Mouse (Mus musculus) intestine, embryonic 14.5 days (tissue): ENCODE results near the gene Dnah2. TPM values are rescaled to one million over a fixed set of nuclear protein-coding genes. Genes with fewer than 3 reads are reported as not detected.

Source experiments
- ATAC-seq: fragments of 200-750 bp; cut with Nextera tagmentation; replicated peaks from 2 replicates; pipeline ENCODE4 v1.8.0; 2017; ENCODE audit warnings: low read depth, moderate number of reproducible peaks, moderate TSS enrichment, moderate library complexity; ENCODE audit not compliant: low FRiP score, low TSS enrichment
- DNase-seq: peaks from one replicate; pipeline ENCODE4 v3.0.0-alpha.2; 2018; ENCODE audit warnings: low spot score
- H3K27ac ChIP-seq: fragments of 300-500 bp; sonication (generic); 2 replicates; pipeline ENCODE4 v1.5.1; 2014; ENCODE audit warnings: low read depth, mild to moderate bottlenecking, control low read depth
- H3K27me3 ChIP-seq: fragments of 300-500 bp; sonication (generic); replicated peaks from 2 replicates; pipeline ENCODE4 v1.6.1; 2014; ENCODE audit warnings: low read length, control low read depth; ENCODE audit not compliant: control insufficient read depth, insufficient read depth
- H3K36me3 ChIP-seq: fragments of 300-500 bp; sonication (generic); 2 replicates; pipeline ENCODE4 v1.6.1; 2014; ENCODE audit warnings: low read length, control low read depth; ENCODE audit not compliant: control insufficient read depth, insufficient read depth
- H3K4me1 ChIP-seq: fragments of 300-500 bp; sonication (generic); replicated peaks from 2 replicates; pipeline ENCODE4 v1.6.1; 2014; ENCODE audit warnings: low read length, control low read depth, mixed read lengths; ENCODE audit not compliant: control insufficient read depth, insufficient read depth
- H3K4me2 ChIP-seq: fragments of 300-500 bp; sonication (generic); 2 replicates; pipeline ENCODE4 v1.6.1; 2014; ENCODE audit warnings: low read length
- H3K4me3 ChIP-seq: fragments of 300-500 bp; sonication (generic); 2 replicates; pipeline ENCODE4 v1.5.1; 2014; ENCODE audit warnings: low read depth, low read length, control low read depth, mixed read lengths
- H3K9ac ChIP-seq: fragments of 300-500 bp; sonication (generic); 2 replicates; pipeline ENCODE4 v1.6.1; 2014; ENCODE audit warnings: mild to moderate bottlenecking, low read length
- H3K9me3 ChIP-seq: fragments of 300-500 bp; sonication (generic); 2 replicates; pipeline ENCODE4 v1.6.1; 2016; ENCODE audit warnings: low read length, control low read depth; ENCODE audit not compliant: control insufficient read depth
- WGBS: fragments of 180-500 bp; shearing (Covaris S2); extraction: QIAGEN DNeasy Blood & Tissue Kit; methylation state at CpG from one replicate; pipeline ENCODE4 v1.1.7; 2014; 5-methylcytosine and 5-hydroxymethylcytosine counted together
- polyA plus RNA-seq: library from polyadenylated mRNA; unstranded; fragments of >200 nt; fragmentation: Nextera tagmentation; extraction: Ambion mirVana; gene quantifications from 2 replicates; pipeline ENCODE4 v1.2.1, GENCODE M21; 2014

The Dnah2 gene
- polyA plus RNA-seq, 1 experiment from 2014 or later: 1.9 TPM

DNA sequence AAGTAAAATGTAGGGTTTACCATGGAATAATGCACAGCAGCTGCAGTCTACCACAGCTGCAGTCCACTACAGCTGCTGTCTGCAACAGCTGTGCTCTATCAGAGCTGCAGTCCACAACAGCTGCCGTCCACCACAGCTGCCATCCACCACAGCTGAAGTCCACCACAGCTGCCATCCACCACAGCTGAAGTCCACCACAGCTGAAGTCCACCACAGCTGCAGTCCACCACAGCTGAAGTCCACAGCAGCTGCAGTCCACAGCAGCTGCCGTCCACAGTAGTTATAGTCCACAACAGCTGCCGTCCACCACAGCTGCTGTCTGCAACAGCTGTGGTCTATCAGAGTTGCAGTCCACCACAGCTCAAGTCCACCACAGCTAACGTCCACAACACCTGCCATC is 89.0 kb downstream of the Dnah2 start:
- H3K27ac ChIP-seq: no peak overlapping the region
- H3K4me1 ChIP-seq: 0 out of 2 replicates have a peak, but pooled peaks cover 10% of the 10 kb centered on the region
- H3K9me3 ChIP-seq: 0 out of 2 replicates have a peak, but pooled peaks cover 2% of the 10 kb centered on the region
- no peak for DNase-seq
- H3K36me3 ChIP-seq: no peaks in the 10 kb centered on the region
- no peak overlapping the region for H3K4me2 ChIP-seq
- WGBS: 36% methylated on average over 4 of the region's 4 CpGs
- no peak overlapping the region for H3K9ac ChIP-seq
- no peak overlapping the region for H3K4me3 ChIP-seq
- ATAC-seq: no peak
- no peaks in the 10 kb centered on the region for H3K27me3 ChIP-seq

DNA sequence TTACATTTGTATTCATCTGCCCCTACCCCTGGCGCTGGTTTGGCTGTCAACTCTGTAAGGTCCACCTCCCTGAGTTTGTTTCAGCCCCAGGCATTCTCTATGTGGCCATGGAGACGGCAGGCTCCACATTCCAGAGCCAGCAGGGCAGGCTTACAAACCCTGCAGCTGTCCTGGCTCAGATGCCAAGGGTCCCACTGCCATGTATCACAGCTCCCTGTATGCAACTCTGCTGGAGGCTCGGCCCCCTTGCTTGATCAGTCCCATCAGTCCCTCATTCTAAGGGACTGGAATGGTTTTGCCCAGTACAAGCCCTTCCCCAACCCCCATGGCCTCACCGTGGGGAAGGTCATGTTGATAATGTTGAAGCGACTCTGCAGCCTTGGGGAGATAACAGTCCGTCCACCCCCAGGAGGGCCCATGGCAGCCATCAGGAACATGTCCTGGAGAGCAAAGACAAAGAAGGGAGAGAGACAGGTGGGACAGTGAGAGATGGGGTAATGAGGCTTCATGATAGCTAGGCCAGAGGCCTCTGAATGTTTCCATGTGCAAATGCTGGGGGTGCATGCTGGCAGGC is 91.8 kb downstream of the Dnah2 start:
- no peak overlapping the region for H3K4me3 ChIP-seq
- H3K4me1 ChIP-seq: peaks cover 27% of the 10 kb centered on the region
- no peaks in the 10 kb centered on the region for H3K9me3 ChIP-seq
- H3K36me3 ChIP-seq: no peaks in the 10 kb centered on the region
- no peak overlapping the region for H3K9ac ChIP-seq
- DNase-seq (no peak), ATAC-seq (no peak)
- no peaks in the 10 kb centered on the region for H3K27me3 ChIP-seq
- 32% methylated on average over 6 of the region's 6 CpGs for WGBS
- no peak overlapping the region for H3K27ac ChIP-seq
- no peak overlapping the region for H3K4me2 ChIP-seq

DNA sequence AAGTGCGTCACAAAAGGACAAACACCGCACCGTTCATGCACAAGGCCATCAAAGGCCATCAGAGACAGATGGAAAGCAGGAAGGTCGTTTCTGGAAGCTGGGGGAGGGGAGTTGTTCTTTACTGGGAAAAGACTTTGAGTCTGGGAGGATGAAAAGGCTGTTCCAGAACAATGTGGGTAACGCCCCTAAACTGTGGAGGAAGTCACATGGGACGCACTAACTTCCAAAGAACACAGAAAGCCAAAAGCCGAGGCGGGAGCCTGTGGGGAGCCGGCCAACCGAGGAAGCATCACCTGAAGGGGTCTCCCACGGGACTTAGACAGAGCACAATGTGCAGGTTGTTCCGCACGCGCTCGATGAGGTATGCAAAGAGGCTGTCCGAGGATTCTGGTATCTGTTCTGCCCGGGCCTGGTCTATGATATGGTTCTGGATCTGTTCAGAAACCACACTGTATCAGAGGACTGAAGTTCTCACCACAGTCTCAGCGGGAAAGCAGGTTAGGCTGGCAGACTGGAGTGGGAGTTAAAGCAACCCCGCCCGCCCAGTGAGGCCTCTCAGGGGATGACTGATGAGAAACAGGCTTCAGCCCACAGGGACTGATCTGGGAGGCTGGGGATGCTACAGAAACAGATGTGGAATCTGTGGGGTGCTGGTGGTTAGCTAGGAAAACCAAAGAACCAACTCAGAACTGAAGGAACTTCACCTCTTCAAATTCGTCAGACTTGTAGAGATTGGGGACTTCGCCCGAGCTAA is 96.6 kb downstream of the Dnah2 start:
- Histone ChIP-seq H3K27me3 (no peaks in the 10 kb centered on the region), H3K36me3 (no peaks in the 10 kb centered on the region), H3K4me3 (no peak overlapping the region), H3K9ac (0 out of 2 replicates have a peak overlapping the region, but pooled peaks have one; percentile 0), H3K4me2 (peak overlapping the region; percentile 34), H3K4me1 (peaks cover 22% of the 10 kb centered on the region), H3K9me3 (no peaks in the 10 kb centered on the region), H3K27ac (peak overlapping the region; percentile 76)
- WGBS: 39% methylated on average over 23 of the region's 23 CpGs
- DNase-seq: peak; percentile 69
- ATAC-seq: peak; percentile 50; the same call in 1 of the 2 replicates

DNA sequence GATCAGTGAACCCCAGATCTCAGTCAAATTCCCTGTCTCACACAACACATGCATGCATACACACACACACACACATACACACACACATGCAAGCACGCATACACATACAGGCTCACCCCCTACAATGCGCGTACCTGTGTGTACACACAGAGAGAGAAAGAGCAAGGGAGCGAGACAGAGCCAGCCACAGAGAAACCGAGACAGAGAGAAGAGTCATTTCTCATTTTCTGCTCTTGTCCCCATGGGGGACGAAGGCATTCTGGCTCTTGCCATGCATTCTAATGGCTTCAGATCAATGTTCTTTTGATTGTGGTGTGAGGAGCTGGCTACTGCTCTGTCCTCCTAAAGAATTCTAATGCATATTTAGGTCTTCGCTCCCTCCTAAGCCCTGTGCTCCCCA is 101.6 kb downstream of the Dnah2 start:
- no peaks in the 10 kb centered on the region for H3K9me3 ChIP-seq
- H3K4me2 ChIP-seq: no peak overlapping the region
- DNase-seq: no peak
- no peak overlapping the region for H3K27ac ChIP-seq
- ATAC-seq: no peak
- H3K27me3 ChIP-seq: no peaks in the 10 kb centered on the region
- H3K36me3 ChIP-seq: no peaks in the 10 kb centered on the region
- peaks cover 18% of the 10 kb centered on the region for H3K4me1 ChIP-seq
- WGBS: 95% methylated on average over 7 of the region's 7 CpGs
- no peak overlapping the region for H3K9ac ChIP-seq
- no peak overlapping the region for H3K4me3 ChIP-seq

DNA sequence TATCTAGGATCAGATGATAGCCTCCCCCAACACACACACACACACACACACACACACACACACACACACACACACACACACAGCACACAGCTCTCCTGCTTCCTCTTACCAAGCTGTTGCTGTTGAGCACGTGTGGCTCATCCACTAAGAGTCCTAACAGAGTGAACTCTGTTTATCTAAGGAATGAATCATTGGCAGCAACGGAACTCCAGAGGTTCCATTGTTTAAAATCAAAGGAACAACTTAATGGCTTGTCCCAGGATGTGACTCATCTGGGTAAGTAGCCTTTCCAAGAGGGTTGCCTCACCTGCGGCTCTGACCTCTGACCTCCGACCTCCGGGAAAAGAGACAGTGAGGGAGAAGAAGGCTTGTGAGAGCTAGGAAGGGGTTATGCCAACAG is 105.6 kb downstream of the Dnah2 start:
- DNase-seq (no peak), ATAC-seq (peak; percentile 87)
- H3K27ac ChIP-seq: peak overlapping the region; percentile 74; the same call in 1 of the 2 replicates
- 9% methylated on average over 5 of the region's 5 CpGs for WGBS
- H3K9ac ChIP-seq: no peak overlapping the region
- H3K4me2 ChIP-seq: no peak overlapping the region
- no peaks in the 10 kb centered on the region for H3K27me3 ChIP-seq
- no peaks in the 10 kb centered on the region for H3K9me3 ChIP-seq
- no peaks in the 10 kb centered on the region for H3K36me3 ChIP-seq
- peaks cover 18% of the 10 kb centered on the region for H3K4me1 ChIP-seq
- no peak overlapping the region for H3K4me3 ChIP-seq

DNA sequence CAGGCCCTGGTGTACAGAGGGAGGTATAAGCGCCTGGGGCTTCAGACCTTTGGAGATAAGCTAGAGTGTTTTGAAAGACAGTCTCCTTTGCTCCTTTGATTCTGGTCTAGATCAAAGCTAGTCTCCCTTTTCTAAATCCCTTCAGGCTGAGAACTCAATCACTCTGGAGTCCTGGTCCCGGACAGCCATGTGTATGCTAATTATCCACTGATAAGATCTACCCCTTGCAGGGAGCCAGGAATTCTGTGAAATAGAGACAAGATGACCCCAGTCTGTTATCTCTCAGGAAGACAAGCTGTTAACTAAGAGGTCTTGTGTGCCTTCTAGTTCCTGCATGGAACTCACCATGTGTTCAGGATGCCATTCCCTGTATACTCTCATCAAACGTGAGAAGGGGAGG is 111.6 kb downstream of the Dnah2 start:
- no peaks in the 10 kb centered on the region for H3K36me3 ChIP-seq
- no peak overlapping the region for H3K4me2 ChIP-seq
- ATAC-seq (no peak), DNase-seq (no peak)
- H3K4me3 ChIP-seq: no peak overlapping the region
- H3K9ac ChIP-seq: no peak overlapping the region
- no peaks in the 10 kb centered on the region for H3K27me3 ChIP-seq
- H3K9me3 ChIP-seq: no peaks in the 10 kb centered on the region
- H3K4me1 ChIP-seq: 0 out of 2 replicates have a peak, but pooled peaks cover 5% of the 10 kb centered on the region
- H3K27ac ChIP-seq: no peak overlapping the region
- 40% methylated on average over 3 of the region's 3 CpGs for WGBS

DNA sequence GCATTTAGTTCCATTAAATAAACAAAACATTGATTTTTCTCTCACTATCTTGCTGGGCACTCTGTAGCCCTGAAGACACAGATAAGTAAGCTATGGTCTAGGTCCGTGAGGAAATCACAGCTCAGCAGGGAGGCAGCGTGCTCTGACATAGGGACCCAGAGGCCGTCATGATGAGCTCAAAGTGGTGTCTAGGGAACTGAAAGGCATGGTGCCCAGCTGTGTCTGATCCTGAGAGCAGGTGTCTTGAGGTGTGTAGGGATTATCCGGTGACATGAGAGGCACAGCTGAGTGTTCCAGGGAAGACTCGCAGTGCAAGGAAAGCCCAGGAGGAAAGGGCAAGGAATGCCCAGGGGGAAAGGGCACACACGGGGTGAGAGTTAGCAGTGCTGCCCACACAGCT is 115.7 kb downstream of the Dnah2 start:
- peaks cover 8% of the 10 kb centered on the region; the same call in 1 of the 2 replicates for H3K4me1 ChIP-seq
- no peak overlapping the region for H3K4me3 ChIP-seq
- DNase-seq (no peak), ATAC-seq (no peak)
- no peaks in the 10 kb centered on the region for H3K27me3 ChIP-seq
- no peak overlapping the region for H3K27ac ChIP-seq
- H3K4me2 ChIP-seq: no peak overlapping the region
- H3K9me3 ChIP-seq: no peaks in the 10 kb centered on the region
- no peaks in the 10 kb centered on the region for H3K36me3 ChIP-seq
- WGBS: 68% methylated on average over 6 of the region's 6 CpGs
- H3K9ac ChIP-seq: no peak overlapping the region

DNA sequence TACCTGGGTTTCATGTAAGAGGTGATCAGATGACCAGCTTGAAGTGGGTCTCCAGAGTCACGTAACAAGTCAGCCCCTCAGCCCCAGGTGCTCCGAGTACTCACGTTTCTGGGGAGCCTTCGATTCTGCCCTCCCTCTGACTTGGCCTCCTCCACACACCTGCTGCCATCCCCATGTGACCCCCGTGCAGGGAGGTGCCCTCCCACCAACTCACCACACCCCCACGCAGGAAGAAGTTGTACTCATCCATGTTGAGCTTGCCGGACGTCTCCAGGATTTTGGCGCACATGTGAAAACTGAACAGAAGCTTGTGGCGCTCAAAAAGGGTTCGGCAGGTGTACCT is 116.3 kb downstream of the Dnah2 start:
- ATAC-seq: 0 out of 2 replicates have a peak, but pooled peaks have one; percentile 10
- no peak overlapping the region for H3K4me2 ChIP-seq
- peaks cover 8% of the 10 kb centered on the region; the same call in 1 of the 2 replicates for H3K4me1 ChIP-seq
- H3K9ac ChIP-seq: no peak overlapping the region
- DNase-seq: no peak
- H3K9me3 ChIP-seq: no peaks in the 10 kb centered on the region
- WGBS: 64% methylated on average over 11 of the region's 11 CpGs
- H3K27ac ChIP-seq: no peak overlapping the region
- no peaks in the 10 kb centered on the region for H3K27me3 ChIP-seq
- H3K36me3 ChIP-seq: no peaks in the 10 kb centered on the region
- H3K4me3 ChIP-seq: no peak overlapping the region
